Mouse (Mus musculus) stomach, postnatal 0 days (tissue): ENCODE measurements around the gene Adam6b.

Experiments
- CTCF ChIP-seq: IDR thresholded peaks from 2 replicates; pipeline ENCODE4 v1.5.1; 2016; ENCODE audit warnings: antibody characterized with exemption, low read depth, mild to moderate bottlenecking, moderate library complexity
- EP300 ChIP-seq: optimal IDR thresholded peaks from 2 replicates; pipeline ENCODE3; 2016; ENCODE audit warnings: antibody characterized with exemption

DNA sequence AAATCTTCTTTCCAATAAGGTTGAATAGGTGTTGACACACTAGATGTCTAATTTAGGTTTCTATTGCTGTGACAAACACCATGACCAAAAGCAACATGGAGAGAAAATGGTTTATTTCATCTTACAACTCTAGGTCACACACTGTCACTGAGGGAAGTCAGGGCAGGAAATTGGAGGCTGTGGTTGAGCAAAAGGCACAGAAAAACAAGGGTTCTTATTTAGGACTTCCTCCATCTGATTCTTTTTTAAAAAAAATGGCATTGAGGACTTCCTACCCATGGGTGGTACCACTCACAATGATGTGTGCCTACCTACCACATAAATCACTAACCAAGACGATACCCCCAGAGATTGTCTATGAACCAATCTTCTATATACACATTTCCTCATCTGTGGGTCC lies 43.2 kb upstream of the Adam6b start:
- TF ChIP-seq CTCF (no peak), EP300 (no peak)
